8 mouse cellular contexts compared by ENCODE assay signal in genomic region chr12:72757086-72757485, GRCm38 (mm10). TPM values are rescaled to one million over a fixed set of nuclear protein-coding genes. Genes with fewer than 3 reads are reported as not detected.
DNase-seq lines count a peak whose midpoint lies in the region; ATAC-seq and TF ChIP-seq lines count a peak whose summit lies in the region.

TSS of gene Ppm1a (plus strand) at chr12:72757455.

- no peak within 1 kb of the TSS for H3K27ac ChIP-seq in liver, adult 2 months (replicated peaks; ENCODE audit: insufficient read depth, low read depth, low read length)
- no peak within 1 kb of the TSS for H3K27ac ChIP-seq in intestine, embryonic 14.5 days (ENCODE audit: low read depth)

- no peak within 1 kb of the TSS for H3K4me2 ChIP-seq in intestine, embryonic 14.5 days (ENCODE audit: low read length)

- H3K79me2 ChIP-seq in liver, adult 2 months (ENCODE audit: control insufficient read depth, insufficient read depth, low read length): peaks cover 3% of the 10 kb centered on the region; the same call in 1 of the 2 replicates

- no peaks in the 10 kb centered on the region for H3K36me3 ChIP-seq in liver, adult 2 months (ENCODE audit: control insufficient read depth, insufficient read depth, low read length)
- H3K36me3 ChIP-seq in intestine, embryonic 14.5 days (ENCODE audit: control insufficient read depth, insufficient read depth, low read length): no peaks in the 10 kb centered on the region

- no peak for TF ChIP-seq CTCF in liver, adult 2 months (IDR thresholded peaks at IDR 0.05; ENCODE audit: low read depth, low read length)
- no peak for TF ChIP-seq CTCF in brain, embryonic 14.5 days (IDR thresholded peaks at IDR 0.05; ENCODE audit: borderline replicate concordance, extremely low read depth, insufficient read depth, insufficient read length)

- H3K27me3 ChIP-seq in liver, adult 2 months (ENCODE audit: control insufficient read depth, insufficient read depth, low read length): no peaks in the 10 kb centered on the region
- no peaks in the 10 kb centered on the region for H3K27me3 ChIP-seq in intestine, embryonic 14.5 days (replicated peaks; ENCODE audit: control insufficient read depth, insufficient read depth, low read length)

- no peak within 1 kb of the TSS for H3K4me3 ChIP-seq in liver, adult 2 months (ENCODE audit: insufficient read depth, low read depth, low read length)
- H3K4me3 ChIP-seq in intestine, embryonic 14.5 days (ENCODE audit: low read depth, low read length): no peak within 1 kb of the TSS

- no peaks in the 10 kb centered on the region for H3K9me3 ChIP-seq in intestine, embryonic 14.5 days (ENCODE audit: control insufficient read depth, low read length)

- TF ChIP-seq POLR2A in liver, adult 2 months (IDR thresholded peaks at IDR 0.05; ENCODE audit: extremely low read depth, insufficient read depth, low read length): no peak
- no peak for TF ChIP-seq POLR2A in brain, embryonic 14.5 days (IDR thresholded peaks at IDR 0.05; ENCODE audit: borderline replicate concordance, extremely low read depth, insufficient read depth, insufficient read length, poor library complexity, severe bottlenecking)

- H3K4me1 ChIP-seq in liver, adult 2 months (ENCODE audit: control insufficient read depth, insufficient read depth, low read length): no peaks in the 10 kb centered on the region; the same call in 1 of the 2 replicates
- H3K4me1 ChIP-seq in intestine, embryonic 14.5 days (replicated peaks; ENCODE audit: control insufficient read depth, insufficient read depth, low read length): peaks cover 3% of the 10 kb centered on the region

- ATAC-seq in intestine, embryonic 14.5 days (replicated peaks; ENCODE audit: low FRiP score, low TSS enrichment, low read depth): no peak
- ATAC-seq in megakaryocyte progenitor cell, adult 5-6 weeks (replicated peaks; ENCODE audit: poor library complexity): no peak

- 33% methylated on average over 4 of the region's 4 CpGs for WGBS in liver, adult 2 months
- 18% methylated on average over 4 of the region's 4 CpGs for WGBS in intestine, embryonic 14.5 days

- no peak within 1 kb of the TSS for H3K9ac ChIP-seq in liver, adult 2 months (ENCODE audit: low read depth, low read length)
- H3K9ac ChIP-seq in intestine, embryonic 14.5 days (ENCODE audit: low read length): no peak within 1 kb of the TSS

- no peak for DNase-seq in liver, adult 2 months (ENCODE audit: extremely low read depth, low read depth, low spot score)
- DNase-seq in liver: no peak
- DNase-seq in brain, embryonic 14.5 days (ENCODE audit: low read depth): peak; percentile 20
- DNase-seq in gastrocnemius, postnatal 25 days: no peak
- no peak for DNase-seq in intestine, embryonic 14.5 days (ENCODE audit: low spot score)
- no peak for DNase-seq in spleen, adult 12 weeks (ENCODE audit: low spot score)
- DNase-seq in thymus, adult 18-20 months: no peak

RNA-seq across cellular contexts. Expression of gene Ppm1a, which starts in this region (rescaled TPM):
- total RNA-seq in liver, adult 2 months (2014; rRNA removed): 108 and 110 TPM in 2 replicates
- polyA plus RNA-seq in liver, adult 2 months (2012; rRNA removed): 55.4 and 57.8 TPM in 2 replicates
- 113 and 137 TPM in 2 replicates for polyA plus RNA-seq in brain, embryonic 14.5 days (2012; rRNA removed)
- total RNA-seq in gastrocnemius, postnatal 25 days (2021): 100 to 1,000 TPM; 215 to 234 TPM
- polyA plus RNA-seq in intestine, embryonic 14.5 days (2014; fragmentation: Nextera tagmentation; extraction: Ambion mirVana): 65.8 and 83.3 TPM in 2 replicates
- total RNA-seq in megakaryocyte progenitor cell, adult 5-6 weeks (2015): 53.5 and 54.8 TPM in 2 replicates
- 81.4 and 94.7 TPM in 2 replicates for total RNA-seq in megakaryocyte progenitor cell, adult 5-6 weeks (2017)
